Mouse (Mus musculus) layer of hippocampus, postnatal 36 days (tissue): ENCODE data around the gene Gm10061. TPM values are rescaled to one million over a fixed set of nuclear protein-coding genes. Genes with fewer than 3 reads are reported as not detected.
"Not testable (repeated sequence)": the region's sequence is repeated elsewhere in the genome, so short reads cannot be mapped to it uniquely, and the experiment has no call there.

Source experiments
- DNase-seq, 2 experiments: peaks; one replicate each; pipeline ENCODE4 v3.0.0; 2022
- total RNA-seq, 2 experiments: library from RNA; stranded (reverse); gene quantifications; 2 replicates each; pipeline ENCODE4 v1.2.3; 2021

Gene Gm10061
- not detected for total RNA-seq

DNA sequence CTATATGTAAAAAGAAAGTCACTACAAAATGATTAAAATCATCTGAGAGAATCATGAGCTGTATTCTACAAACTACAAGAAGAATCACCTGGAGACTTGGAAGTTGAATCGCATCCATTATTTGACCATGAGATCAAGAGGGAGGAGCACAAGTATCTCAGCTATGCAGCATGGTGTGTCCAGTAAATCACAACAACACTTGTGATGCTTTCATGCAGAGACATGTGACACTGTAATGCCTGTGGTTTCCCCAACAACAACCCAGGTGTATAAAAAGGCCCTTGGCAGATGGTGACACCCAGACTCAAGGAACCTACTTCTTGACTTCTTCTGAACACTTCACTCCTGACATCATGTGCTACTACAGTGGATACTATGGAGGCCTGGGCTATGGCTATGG lies at the start of gene Gm10061:
Gene Gm10061, plus strand, starts transcription at position 301 of the 400 bp plus-strand sequence.
- DNase-seq = no peak

DNA sequence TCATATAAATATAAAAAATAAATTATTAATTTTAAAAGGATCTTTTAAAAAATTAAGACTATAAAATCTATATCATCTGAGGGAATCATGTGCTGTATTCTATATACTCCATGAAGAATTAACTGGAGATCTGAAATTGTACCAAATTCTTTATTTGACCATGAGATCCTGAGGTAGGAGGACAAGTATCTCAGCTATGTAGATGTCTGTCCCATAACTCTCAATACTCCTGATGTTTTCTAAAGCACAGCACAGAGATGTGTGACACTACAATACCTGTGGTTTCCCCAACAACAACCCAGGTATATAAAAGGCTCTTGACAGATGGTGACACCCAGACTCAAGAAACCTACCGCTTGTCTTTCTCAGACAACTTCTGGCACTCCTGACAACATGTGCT lies 10.3 kb upstream of the Gm10061 start, which contains the start of gene Gm6358:
Gene Gm6358, plus strand, starts transcription at position 301 of the 400 bp plus-strand sequence.
- no peak for DNase-seq

DNA sequence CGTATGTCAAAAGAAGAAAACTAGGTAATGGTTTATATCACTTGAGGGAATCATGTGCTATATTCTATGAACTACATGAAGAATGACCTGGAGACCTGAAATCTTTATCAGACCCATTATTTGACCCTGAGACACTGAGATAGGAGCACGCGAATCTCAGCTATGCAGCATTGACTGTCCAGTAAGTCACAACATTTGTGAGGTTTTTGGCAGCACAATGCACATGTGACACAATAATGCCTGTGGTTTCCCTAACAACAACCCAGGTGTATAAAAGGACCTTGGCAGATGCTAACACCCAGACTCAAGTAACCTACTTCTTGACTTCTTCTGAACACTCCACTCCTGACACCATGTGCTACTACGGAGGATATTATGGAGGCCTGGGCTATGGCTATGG lies 6.8 kb downstream of the Gm10061 start, which contains the start of gene Gm9789:
Gene Gm9789, plus strand, starts transcription at position 301 of the 400 bp plus-strand sequence.
- DNase-seq = no peak

DNA sequence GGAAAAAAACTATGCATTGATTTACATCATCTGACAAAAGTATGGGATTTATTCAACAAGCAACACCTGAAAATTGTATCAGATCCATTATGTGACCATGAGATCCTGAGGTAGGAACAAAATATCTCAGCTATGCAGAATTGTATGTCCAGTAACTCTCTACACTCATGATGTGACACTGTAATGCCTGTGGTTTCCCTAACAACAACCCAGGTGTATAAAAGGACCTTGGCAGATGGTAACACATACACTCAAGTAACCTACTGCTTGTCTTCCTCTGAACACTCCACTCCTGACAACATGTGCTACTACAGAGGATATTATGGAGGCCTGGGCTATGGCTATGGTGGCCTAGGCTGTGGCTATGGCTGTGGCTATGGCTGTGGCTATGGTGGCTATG lies 18.3 kb downstream of the Gm10061 start, which contains the start of gene Gm7735:
Gene Gm7735, plus strand, starts transcription at position 301 of the 400 bp plus-strand sequence.
- not testable (repeated sequence) for DNase-seq

DNA sequence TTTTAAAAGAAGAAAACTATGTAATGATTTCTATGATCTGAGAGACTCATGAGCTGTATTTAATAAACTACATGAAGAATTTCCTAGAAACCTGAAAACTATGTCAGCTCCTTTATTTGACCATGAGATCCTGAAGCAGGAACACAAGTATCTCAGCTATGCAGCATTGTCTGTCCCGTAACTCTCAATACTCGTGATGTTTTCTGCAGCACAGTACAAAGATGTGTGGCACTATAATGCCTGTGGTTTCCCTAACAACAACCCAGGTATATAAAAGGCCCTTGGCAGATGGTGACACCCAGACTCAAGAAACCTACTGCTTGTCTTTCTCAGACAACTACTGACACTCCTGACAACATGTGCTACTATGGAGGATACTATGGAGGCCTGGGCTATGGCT lies 23.5 kb downstream of the Gm10061 start, which contains the start of gene 1110057P08Rik:
Gene 1110057P08Rik, plus strand, starts transcription at position 301 of the 400 bp plus-strand sequence.
- no peak for DNase-seq

DNA sequence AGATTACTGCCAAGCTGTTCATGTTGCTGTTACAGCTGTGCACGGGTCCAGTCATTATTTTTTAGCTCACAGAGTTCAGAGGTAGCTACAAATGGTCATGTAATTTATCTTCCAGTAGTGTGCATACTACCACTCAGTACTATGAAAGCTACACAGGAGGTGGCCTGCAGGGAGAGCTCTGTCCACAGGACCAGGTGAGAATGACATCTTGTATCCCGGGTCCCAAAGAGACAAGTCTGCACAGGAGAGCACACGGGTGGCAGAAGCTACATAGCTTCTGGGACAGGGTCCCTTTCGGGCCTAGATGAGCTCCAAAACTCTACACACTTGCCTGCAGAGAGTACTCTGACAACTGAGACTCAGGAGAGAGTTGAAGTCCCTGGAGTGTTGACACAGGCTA lies 37.7 kb downstream of the Gm10061 start:
- no peak for DNase-seq

Other genes starting within 250 kb of the Gm10061 start
- gene Krtap19-9b, start 218.8 kb upstream of the Gm10061 start, total RNA-seq = not detected
- gene Krtap16-3, start 188.2 kb upstream of the Gm10061 start, total RNA-seq = not detected
- gene Krtap22-2, start 140.3 kb upstream of the Gm10061 start, total RNA-seq = not detected
- gene Gm10229, start 135.8 kb upstream of the Gm10061 start, total RNA-seq = not detected
- not detected for gene Krtap6-1, start 119.4 kb upstream of the Gm10061 start, total RNA-seq
- gene Gm10228, start 109.6 kb upstream of the Gm10061 start, total RNA-seq = not detected
- gene Krtap6-5, start 103.2 kb upstream of the Gm10061 start, total RNA-seq = not detected
- gene 1110025L11Rik, start 87.1 kb upstream of the Gm10061 start, total RNA-seq = not detected
- not detected for gene Krtap6-3, start 67.1 kb upstream of the Gm10061 start, total RNA-seq
- not detected for gene Gm6358, start 10.2 kb upstream of the Gm10061 start, total RNA-seq
- not detected for gene Gm9789, start 6.9 kb downstream of the Gm10061 start, total RNA-seq
- gene Gm7735, start 18.4 kb downstream of the Gm10061 start, total RNA-seq = not detected
- gene 1110057P08Rik, start 23.6 kb downstream of the Gm10061 start, total RNA-seq = not detected
- gene Krtap20-2, start 54.8 kb downstream of the Gm10061 start, total RNA-seq = not detected